Mouse (Mus musculus): Measurements from ENCODE around the gene Rhox4c. TPM values are rescaled to one million over a fixed set of nuclear protein-coding genes. Genes with fewer than 3 reads are reported as not detected.

The Rhox4c gene
- not detected for polyA plus RNA-seq (2014; fragmentation: Illumina TruSeq; extraction: RNeasy Lipid Tissue Mini Kit (QIAGEN cat#74804); ENCODE audit: low replicate concordance)

DNA sequence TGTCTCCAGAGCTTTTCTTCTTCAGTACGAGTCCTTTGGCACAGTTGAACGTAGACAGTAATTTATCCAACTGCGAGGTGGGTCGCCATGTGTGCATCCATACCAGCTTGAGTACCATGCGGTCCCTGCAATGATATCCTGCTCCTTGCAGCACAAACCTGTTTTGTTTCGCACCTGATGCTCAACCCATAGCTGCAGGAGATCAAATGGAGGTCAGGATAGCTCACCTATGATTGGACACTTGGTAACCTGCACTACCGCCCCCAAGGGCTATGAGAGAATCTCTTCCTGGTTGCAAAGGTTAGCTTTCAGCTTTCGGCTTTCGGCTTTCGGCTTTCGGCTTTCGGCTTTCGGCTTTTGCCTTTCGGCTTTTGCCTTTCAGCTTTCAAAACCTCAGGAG is at the start of gene Rhox4c:
Gene Rhox4c (plus strand): TSS at position 301 of the 400 bp plus-strand sequence.

DNA sequence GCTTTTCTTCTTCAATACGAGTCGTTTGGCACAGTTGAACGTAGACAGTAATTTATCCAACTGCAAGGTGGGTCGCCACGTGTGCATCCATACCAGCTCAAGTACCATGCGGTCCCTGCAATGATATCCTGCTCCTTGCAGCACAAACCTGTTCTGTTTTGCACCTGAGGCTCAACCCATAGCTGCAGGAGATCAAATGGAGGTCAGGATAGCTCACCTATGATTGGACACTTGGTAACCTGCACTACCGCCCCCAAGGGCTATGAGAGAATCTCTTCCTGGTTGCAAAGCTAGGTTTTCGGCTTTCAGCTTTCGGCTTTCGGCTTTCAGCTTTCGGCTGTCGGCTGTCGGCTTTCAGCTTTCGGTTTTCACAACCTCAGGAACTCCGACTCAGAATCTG is 47.9 kb upstream of the Rhox4c start, which contains the start of gene Rhox4b:
Gene Rhox4b (plus strand): TSS at position 301 of the 400 bp plus-strand sequence.

DNA sequence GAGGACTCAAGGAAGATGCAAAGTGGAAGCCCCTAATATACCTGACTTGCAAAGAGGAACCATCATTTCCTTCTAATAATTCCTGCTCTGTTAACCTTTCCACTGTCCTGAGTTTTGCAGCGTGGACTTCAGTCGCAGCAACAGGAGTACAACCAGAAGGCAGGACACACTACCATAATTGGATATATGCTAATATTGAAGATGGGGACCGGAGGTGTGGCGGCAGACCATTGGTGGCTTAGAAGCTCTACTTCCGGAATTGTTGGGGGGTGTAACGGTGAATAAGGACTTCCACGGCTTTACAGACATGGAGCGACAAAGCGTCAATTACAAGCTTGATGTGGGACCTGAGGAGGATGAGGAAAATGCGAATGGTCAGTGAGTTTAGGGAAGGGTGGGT is 26.8 kb upstream of the Rhox4c start, which contains the start of gene Rhox2c:
Gene Rhox2c (plus strand): TSS at position 301 of the 400 bp plus-strand sequence.

DNA sequence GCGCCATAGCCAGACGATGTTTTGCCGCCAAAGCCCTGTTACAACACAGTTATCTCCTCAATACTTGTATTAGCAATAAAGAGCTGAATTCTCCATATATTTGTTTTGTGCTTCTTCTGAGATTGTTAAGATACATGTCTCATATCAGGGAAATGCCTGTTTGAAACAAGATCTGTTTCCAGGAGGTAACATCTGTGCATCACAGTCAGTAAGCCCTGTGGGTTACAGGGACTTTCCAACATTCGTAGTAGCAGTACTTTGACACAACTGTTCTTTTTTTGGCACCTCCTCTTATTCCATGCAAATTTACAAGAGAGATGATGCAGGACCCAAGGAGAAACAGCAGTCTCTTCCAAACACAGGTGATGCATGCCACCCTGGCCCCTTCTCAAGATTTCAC is 21.9 kb upstream of the Rhox4c start, which contains the start of gene Rhox3c:
Gene Rhox3c (plus strand): TSS at position 301 of the 400 bp plus-strand sequence.

DNA sequence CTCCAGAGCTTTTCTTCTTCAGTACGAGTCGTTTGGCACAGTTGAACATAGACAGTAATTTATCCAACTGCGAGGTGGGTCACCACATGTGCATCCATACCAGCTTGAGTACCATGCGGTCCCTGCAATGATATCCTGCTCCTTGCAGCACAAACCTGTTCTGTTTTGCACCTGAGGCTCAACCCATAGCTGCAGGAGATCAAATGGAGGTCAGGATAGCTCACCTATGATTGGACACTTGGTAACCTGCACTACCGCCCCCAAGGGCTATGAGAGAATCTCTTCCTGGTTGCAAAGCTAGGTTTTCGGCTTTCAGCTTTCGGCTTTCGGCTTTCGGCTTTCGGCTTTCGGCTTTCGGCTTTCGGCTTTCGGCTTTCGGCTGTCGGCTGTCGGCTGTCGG is 33.9 kb downstream of the Rhox4c start, which contains the start of gene Rhox4d:
Gene Rhox4d (plus strand): TSS at position 301 of the 400 bp plus-strand sequence.

DNA sequence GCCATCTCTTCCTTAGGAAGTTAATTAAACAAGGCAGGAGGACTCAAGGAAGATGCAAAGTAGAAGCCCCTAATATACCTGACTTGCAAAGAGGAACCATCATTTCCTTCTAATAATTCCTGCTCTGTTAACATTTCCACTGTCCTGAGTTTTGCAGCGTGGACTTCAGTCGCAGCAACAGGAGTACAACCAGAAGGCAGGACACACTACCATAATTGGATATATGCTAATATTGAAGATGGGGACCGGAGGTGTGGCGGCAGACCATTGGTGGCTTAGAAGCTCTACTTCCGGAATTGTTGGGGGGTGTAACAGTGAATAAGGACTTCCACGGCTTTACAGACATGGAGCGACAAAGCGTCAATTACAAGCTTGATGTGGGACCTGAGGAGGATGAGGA is 50.0 kb downstream of the Rhox4c start, which contains the start of gene Rhox2e:
Gene Rhox2e (plus strand): TSS at position 301 of the 400 bp plus-strand sequence.

Other genes with a start within 250 kb of the Rhox4c start
- not detected for gene Rhox2a, start 235.4 kb upstream of the Rhox4c start, polyA plus RNA-seq (2014; fragmentation: Illumina TruSeq; extraction: RNeasy Lipid Tissue Mini Kit (QIAGEN cat#74804); ENCODE audit: low replicate concordance)
- not detected for gene Rhox3a, start 230.4 kb upstream of the Rhox4c start, polyA plus RNA-seq (2014; fragmentation: Illumina TruSeq; extraction: RNeasy Lipid Tissue Mini Kit (QIAGEN cat#74804); ENCODE audit: low replicate concordance)
- gene Rhox4a, start 215.0 kb upstream of the Rhox4c start, polyA plus RNA-seq (2014; fragmentation: Illumina TruSeq; extraction: RNeasy Lipid Tissue Mini Kit (QIAGEN cat#74804); ENCODE audit: low replicate concordance): not detected
- gene Rhox3a2, start 100.3 kb upstream of the Rhox4c start, polyA plus RNA-seq (2014; fragmentation: Illumina TruSeq; extraction: RNeasy Lipid Tissue Mini Kit (QIAGEN cat#74804); ENCODE audit: low replicate concordance): not detected
- gene Rhox4a2, start 89.5 kb upstream of the Rhox4c start, polyA plus RNA-seq (2014; fragmentation: Illumina TruSeq; extraction: RNeasy Lipid Tissue Mini Kit (QIAGEN cat#74804); ENCODE audit: low replicate concordance): not detected
- gene Rhox2b, start 68.3 kb upstream of the Rhox4c start, polyA plus RNA-seq (2014; fragmentation: Illumina TruSeq; extraction: RNeasy Lipid Tissue Mini Kit (QIAGEN cat#74804); ENCODE audit: low replicate concordance): not detected
- not detected for gene Rhox4b, start 47.8 kb upstream of the Rhox4c start, polyA plus RNA-seq (2014; fragmentation: Illumina TruSeq; extraction: RNeasy Lipid Tissue Mini Kit (QIAGEN cat#74804); ENCODE audit: low replicate concordance)
- gene Rhox2c, start 26.7 kb upstream of the Rhox4c start, polyA plus RNA-seq (2014; fragmentation: Illumina TruSeq; extraction: RNeasy Lipid Tissue Mini Kit (QIAGEN cat#74804); ENCODE audit: low replicate concordance): not detected
- gene Rhox3c, start 21.8 kb upstream of the Rhox4c start, polyA plus RNA-seq (2014; fragmentation: Illumina TruSeq; extraction: RNeasy Lipid Tissue Mini Kit (QIAGEN cat#74804); ENCODE audit: low replicate concordance): not detected
- not detected for gene Rhox2d, start 13.1 kb downstream of the Rhox4c start, polyA plus RNA-seq (2014; fragmentation: Illumina TruSeq; extraction: RNeasy Lipid Tissue Mini Kit (QIAGEN cat#74804); ENCODE audit: low replicate concordance)
- gene Rhox4d, start 34.0 kb downstream of the Rhox4c start, polyA plus RNA-seq (2014; fragmentation: Illumina TruSeq; extraction: RNeasy Lipid Tissue Mini Kit (QIAGEN cat#74804); ENCODE audit: low replicate concordance): not detected
- not detected for gene Rhox2e, start 50.1 kb downstream of the Rhox4c start, polyA plus RNA-seq (2014; fragmentation: Illumina TruSeq; extraction: RNeasy Lipid Tissue Mini Kit (QIAGEN cat#74804); ENCODE audit: low replicate concordance)
- not detected for gene Rhox3e, start 61.7 kb downstream of the Rhox4c start, polyA plus RNA-seq (2014; fragmentation: Illumina TruSeq; extraction: RNeasy Lipid Tissue Mini Kit (QIAGEN cat#74804); ENCODE audit: low replicate concordance)
- not detected for gene Rhox4e, start 77.1 kb downstream of the Rhox4c start, polyA plus RNA-seq (2014; fragmentation: Illumina TruSeq; extraction: RNeasy Lipid Tissue Mini Kit (QIAGEN cat#74804); ENCODE audit: low replicate concordance)
- not detected for gene Rhox2f, start 91.1 kb downstream of the Rhox4c start, polyA plus RNA-seq (2014; fragmentation: Illumina TruSeq; extraction: RNeasy Lipid Tissue Mini Kit (QIAGEN cat#74804); ENCODE audit: low replicate concordance)
- gene Rhox3f, start 100.7 kb downstream of the Rhox4c start, polyA plus RNA-seq (2014; fragmentation: Illumina TruSeq; extraction: RNeasy Lipid Tissue Mini Kit (QIAGEN cat#74804); ENCODE audit: low replicate concordance): not detected
- not detected for gene Rhox4f, start 127.4 kb downstream of the Rhox4c start, polyA plus RNA-seq (2014; fragmentation: Illumina TruSeq; extraction: RNeasy Lipid Tissue Mini Kit (QIAGEN cat#74804); ENCODE audit: low replicate concordance)
- not detected for gene Rhox3g, start 148.3 kb downstream of the Rhox4c start, polyA plus RNA-seq (2014; fragmentation: Illumina TruSeq; extraction: RNeasy Lipid Tissue Mini Kit (QIAGEN cat#74804); ENCODE audit: low replicate concordance)
- not detected for gene Rhox2g, start 163.1 kb downstream of the Rhox4c start, polyA plus RNA-seq (2014; fragmentation: Illumina TruSeq; extraction: RNeasy Lipid Tissue Mini Kit (QIAGEN cat#74804); ENCODE audit: low replicate concordance)
- gene Rhox4g, start 171.0 kb downstream of the Rhox4c start, polyA plus RNA-seq (2014; fragmentation: Illumina TruSeq; extraction: RNeasy Lipid Tissue Mini Kit (QIAGEN cat#74804); ENCODE audit: low replicate concordance): not detected
- gene Rhox3h, start 188.4 kb downstream of the Rhox4c start, polyA plus RNA-seq (2014; fragmentation: Illumina TruSeq; extraction: RNeasy Lipid Tissue Mini Kit (QIAGEN cat#74804); ENCODE audit: low replicate concordance): not detected
- gene Rhox2h, start 192.9 kb downstream of the Rhox4c start, polyA plus RNA-seq (2014; fragmentation: Illumina TruSeq; extraction: RNeasy Lipid Tissue Mini Kit (QIAGEN cat#74804); ENCODE audit: low replicate concordance): not detected

All from small intestine, adult 10 weeks (tissue).